Mouse (Mus musculus): ENCODE data around the gene Ccdc15. TPM values are rescaled to one million over a fixed set of nuclear protein-coding genes. Genes with fewer than 3 reads are reported as not detected.

The Ccdc15 gene
- polyA plus RNA-seq, 1 experiment = 18.6 TPM

DNA sequence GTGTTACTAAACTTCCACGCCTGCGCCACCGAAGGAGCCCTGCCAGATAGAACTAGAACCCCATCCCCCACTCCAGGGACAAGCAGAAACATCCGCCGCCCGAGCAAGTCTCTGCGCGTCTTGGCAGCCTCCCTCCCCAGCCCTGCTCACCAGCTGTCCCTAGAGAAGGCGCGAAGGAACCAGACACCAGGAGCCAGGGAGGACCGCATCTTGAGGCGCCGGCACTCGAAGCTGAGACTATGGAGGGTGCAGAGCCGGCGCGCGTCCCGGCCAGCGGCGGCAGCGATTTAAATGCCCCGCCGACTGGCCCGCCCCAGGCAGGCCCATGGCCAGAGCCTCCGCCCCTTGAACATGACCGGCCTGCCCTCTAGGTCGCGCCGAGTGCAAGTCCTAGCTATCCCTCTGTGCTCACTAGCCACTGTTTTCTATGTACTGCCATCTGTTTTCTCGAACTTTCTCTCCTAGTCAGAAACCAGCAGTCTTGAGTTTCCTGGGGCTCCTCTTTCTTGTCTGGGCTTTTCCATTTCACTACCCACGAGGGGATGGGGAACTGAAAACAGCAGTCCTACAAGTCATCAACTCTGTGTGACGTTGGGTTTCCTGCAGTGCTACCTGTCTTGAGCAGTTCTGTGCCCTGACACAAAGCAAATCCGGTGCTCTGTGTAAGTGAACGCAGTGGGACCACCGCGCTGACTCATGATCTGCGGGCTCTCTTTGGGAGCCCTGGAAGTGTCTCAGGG lies 92.9 kb downstream of the Ccdc15 start, which contains the start of gene Slc37a2:
Slc37a2 (minus strand) TSS at position 590 of the 740 bp plus-strand sequence.
- Histone ChIP-seq H3K9me3 (replicated peaks; ENCODE audit: control insufficient read depth, insufficient read depth, low read length, poor library complexity, severe bottlenecking) (no peaks in the 10 kb centered on the region), H3K27ac (ENCODE audit: insufficient read depth, low read length) (no peak within 1 kb of the TSS), H3K9ac (ENCODE audit: low read depth, poor library complexity, severe bottlenecking) (peak within 1 kb of the TSS; percentile 13), H3K4me3 (ENCODE audit: low read depth, low read length) (peak within 1 kb of the TSS; percentile 52), H3K27me3 (ENCODE audit: control insufficient read depth, insufficient read depth, low read length, poor library complexity, severe bottlenecking) (no peaks in the 10 kb centered on the region), H3K36me3 (ENCODE audit: control insufficient read depth, insufficient read depth, low read length, poor library complexity, severe bottlenecking) (no peaks in the 10 kb centered on the region), H3K4me1 (ENCODE audit: control insufficient read depth, insufficient read depth, low read length) (peaks cover 2% of the 10 kb centered on the region)
- TF ChIP-seq POLR2A (IDR thresholded peaks at IDR 0.05; ENCODE audit: insufficient read depth, low read length) = no peak
- 0 out of 2 replicates have a peak, but pooled peaks have one; percentile 10 for TF ChIP-seq EP300 (IDR thresholded peaks at IDR 0.05; ENCODE audit: insufficient read depth, low read depth, low read length)
- no peak for TF ChIP-seq CTCF (IDR thresholded peaks at IDR 0.05; ENCODE audit: low read depth, low read length)

DNA sequence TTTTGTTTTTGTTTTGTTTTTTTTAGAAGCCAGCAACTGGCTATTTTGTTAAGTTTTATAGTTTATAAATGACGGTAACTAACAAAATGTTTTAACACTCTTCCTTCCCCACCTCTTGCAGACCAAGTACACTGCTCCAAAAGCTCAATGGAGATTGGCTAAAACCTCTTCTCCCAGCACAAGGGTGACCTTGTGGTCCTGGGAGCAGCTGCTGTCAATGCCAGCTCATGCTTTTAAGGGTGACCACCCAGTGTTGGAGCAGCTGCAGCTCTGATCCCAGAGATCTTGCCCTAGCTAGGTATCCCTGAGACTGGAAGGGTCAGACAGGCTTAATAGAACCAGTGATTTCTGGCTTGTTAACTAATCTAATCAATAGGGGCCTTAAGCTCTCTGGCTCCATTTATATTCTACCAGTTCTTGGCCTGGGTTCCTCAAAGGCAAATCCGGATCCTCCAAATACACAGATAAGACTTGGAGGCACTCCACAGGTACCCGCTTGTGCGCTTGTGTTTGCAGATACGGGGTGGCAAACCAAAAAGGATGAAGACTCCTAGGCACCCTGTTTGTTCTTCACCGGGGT lies 93.6 kb downstream of the Ccdc15 start:
- TF ChIP-seq CTCF (IDR thresholded peaks at IDR 0.05; ENCODE audit: low read depth, low read length) = no peak
- no peak for TF ChIP-seq POLR2A (IDR thresholded peaks at IDR 0.05; ENCODE audit: insufficient read depth, low read length)
- no peak for TF ChIP-seq EP300 (IDR thresholded peaks at IDR 0.05; ENCODE audit: insufficient read depth, low read depth, low read length)
- Histone ChIP-seq H3K27me3 (ENCODE audit: control insufficient read depth, insufficient read depth, low read length, poor library complexity, severe bottlenecking) (no peaks in the 10 kb centered on the region), H3K27ac (ENCODE audit: insufficient read depth, low read length) (no peak overlapping the region), H3K9ac (ENCODE audit: low read depth, poor library complexity, severe bottlenecking) (peak overlapping the region; percentile 13), H3K9me3 (replicated peaks; ENCODE audit: control insufficient read depth, insufficient read depth, low read length, poor library complexity, severe bottlenecking) (no peaks in the 10 kb centered on the region), H3K4me3 (ENCODE audit: low read depth, low read length) (peak overlapping the region; percentile 52), H3K36me3 (ENCODE audit: control insufficient read depth, insufficient read depth, low read length, poor library complexity, severe bottlenecking) (no peaks in the 10 kb centered on the region), H3K4me1 (ENCODE audit: control insufficient read depth, insufficient read depth, low read length) (peaks cover 2% of the 10 kb centered on the region)

DNA sequence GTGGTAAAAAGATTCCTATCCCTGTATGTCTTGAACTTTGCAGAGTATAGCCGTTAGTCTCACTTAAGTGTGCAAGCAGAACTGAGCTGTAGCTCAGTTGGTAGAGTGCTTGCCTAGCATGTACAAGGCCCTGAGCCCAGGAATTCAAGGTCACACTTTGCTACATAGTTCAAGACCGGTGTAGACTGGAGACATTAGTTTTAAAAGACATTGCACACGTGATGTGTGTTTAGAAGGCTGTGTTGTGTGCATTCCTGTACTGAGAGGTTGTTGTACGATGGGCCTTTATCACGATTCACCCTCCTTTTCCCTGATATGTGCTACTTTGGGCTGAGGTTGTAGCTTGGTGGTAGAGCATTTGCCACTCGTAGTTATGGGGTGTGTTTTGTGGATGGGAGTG lies 97.6 kb downstream of the Ccdc15 start:
- no peak overlapping the region for H3K27ac ChIP-seq (ENCODE audit: insufficient read depth, low read length)
- no peaks in the 10 kb centered on the region for H3K36me3 ChIP-seq (ENCODE audit: control insufficient read depth, insufficient read depth, low read length, poor library complexity, severe bottlenecking)
- H3K27me3 ChIP-seq (ENCODE audit: control insufficient read depth, insufficient read depth, low read length, poor library complexity, severe bottlenecking) = no peaks in the 10 kb centered on the region
- peaks cover 8% of the 10 kb centered on the region for H3K4me1 ChIP-seq (ENCODE audit: control insufficient read depth, insufficient read depth, low read length)
- no peak overlapping the region for H3K9ac ChIP-seq (ENCODE audit: low read depth, poor library complexity, severe bottlenecking)
- no peaks in the 10 kb centered on the region for H3K9me3 ChIP-seq (replicated peaks; ENCODE audit: control insufficient read depth, insufficient read depth, low read length, poor library complexity, severe bottlenecking)
- TF ChIP-seq CTCF (IDR thresholded peaks at IDR 0.05; ENCODE audit: low read depth, low read length) (no peak), EP300 (IDR thresholded peaks at IDR 0.05; ENCODE audit: insufficient read depth, low read depth, low read length) (no peak), POLR2A (IDR thresholded peaks at IDR 0.05; ENCODE audit: insufficient read depth, low read length) (no peak)
- no peak overlapping the region for H3K4me3 ChIP-seq (ENCODE audit: low read depth, low read length)

DNA sequence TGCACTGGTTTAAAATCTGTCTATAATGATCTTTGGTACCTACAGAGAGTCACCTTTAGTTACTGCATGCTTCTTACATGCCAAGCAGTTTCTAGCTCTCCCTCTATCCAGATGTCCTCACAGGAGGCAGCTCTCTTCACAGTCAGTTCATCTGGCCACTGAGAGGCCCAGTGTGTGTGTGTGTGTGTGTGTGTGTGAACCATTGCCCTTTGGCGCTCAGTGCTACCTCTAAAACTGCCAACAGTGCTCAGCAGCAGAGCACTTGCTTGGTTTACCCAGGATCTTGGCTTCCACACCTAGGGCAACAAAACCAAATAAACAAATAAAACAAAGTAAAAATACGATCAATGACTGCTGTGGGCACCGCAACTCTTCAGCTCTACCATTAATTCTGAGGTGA lies 98.3 kb downstream of the Ccdc15 start:
- TF ChIP-seq EP300 (IDR thresholded peaks at IDR 0.05; ENCODE audit: insufficient read depth, low read depth, low read length) = no peak
- TF ChIP-seq CTCF (IDR thresholded peaks at IDR 0.05; ENCODE audit: low read depth, low read length) = no peak
- no peak for TF ChIP-seq POLR2A (IDR thresholded peaks at IDR 0.05; ENCODE audit: insufficient read depth, low read length)
- Histone ChIP-seq H3K9me3 (replicated peaks; ENCODE audit: control insufficient read depth, insufficient read depth, low read length, poor library complexity, severe bottlenecking) (no peaks in the 10 kb centered on the region), H3K27ac (ENCODE audit: insufficient read depth, low read length) (no peak overlapping the region), H3K9ac (ENCODE audit: low read depth, poor library complexity, severe bottlenecking) (no peak overlapping the region), H3K4me1 (ENCODE audit: control insufficient read depth, insufficient read depth, low read length) (peaks cover 8% of the 10 kb centered on the region), H3K27me3 (ENCODE audit: control insufficient read depth, insufficient read depth, low read length, poor library complexity, severe bottlenecking) (no peaks in the 10 kb centered on the region), H3K36me3 (ENCODE audit: control insufficient read depth, insufficient read depth, low read length, poor library complexity, severe bottlenecking) (no peaks in the 10 kb centered on the region), H3K4me3 (ENCODE audit: low read depth, low read length) (no peak overlapping the region)

DNA sequence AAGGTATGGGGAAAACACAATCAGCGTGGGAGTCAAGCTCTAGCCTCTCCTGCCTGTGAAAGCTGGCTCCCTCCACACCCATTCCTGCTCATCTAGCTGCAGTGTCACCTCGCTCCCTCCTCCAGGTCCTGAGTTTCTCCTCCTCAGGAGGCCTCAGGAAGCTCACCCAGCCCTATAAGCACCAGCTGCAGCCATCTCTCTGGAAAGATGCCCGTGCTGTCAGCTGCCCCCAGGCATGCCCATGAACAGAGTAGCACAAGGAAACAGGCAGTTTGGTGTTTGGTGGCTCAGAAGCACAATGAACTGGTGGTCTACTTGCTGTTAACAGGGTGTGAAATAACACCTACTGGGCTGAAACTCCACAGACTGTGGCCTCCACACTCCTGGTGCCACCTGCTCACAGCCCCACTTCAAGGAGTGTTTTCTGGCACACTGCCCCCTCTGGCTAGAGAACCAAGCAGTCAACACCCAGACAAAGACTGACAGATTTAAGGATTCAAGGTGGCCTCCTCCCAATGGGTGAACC lies 99.8 kb downstream of the Ccdc15 start:
- no peaks in the 10 kb centered on the region for H3K9me3 ChIP-seq (replicated peaks; ENCODE audit: control insufficient read depth, insufficient read depth, low read length, poor library complexity, severe bottlenecking)
- H3K27ac ChIP-seq (ENCODE audit: insufficient read depth, low read length) = no peak overlapping the region

DNA sequence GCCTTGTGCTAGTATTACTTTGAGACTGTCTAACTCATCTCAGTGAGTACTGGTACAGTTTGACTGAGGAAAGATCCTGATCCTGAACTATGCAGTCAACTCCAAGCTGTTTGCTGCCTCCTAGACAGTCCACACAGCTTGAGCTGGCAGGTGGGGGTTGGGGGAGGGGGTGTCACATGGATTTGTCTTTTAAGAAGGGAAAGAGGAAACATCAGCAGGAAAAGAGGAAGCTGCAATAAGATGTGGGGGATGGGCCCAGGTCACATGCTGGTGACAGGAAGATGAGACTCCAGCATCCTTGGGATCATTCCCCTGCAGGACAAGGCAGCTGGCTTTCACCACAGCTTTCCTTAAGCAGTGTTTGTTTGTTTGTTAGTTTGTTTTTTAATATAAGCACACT lies 100.8 kb downstream of the Ccdc15 start:
- Histone ChIP-seq H3K4me1 (ENCODE audit: control insufficient read depth, insufficient read depth, low read length) (peaks cover 6% of the 10 kb centered on the region), H3K4me3 (ENCODE audit: low read depth, low read length) (no peak overlapping the region), H3K27ac (ENCODE audit: insufficient read depth, low read length) (no peak overlapping the region), H3K9ac (ENCODE audit: low read depth, poor library complexity, severe bottlenecking) (no peak overlapping the region), H3K27me3 (ENCODE audit: control insufficient read depth, insufficient read depth, low read length, poor library complexity, severe bottlenecking) (no peaks in the 10 kb centered on the region), H3K36me3 (ENCODE audit: control insufficient read depth, insufficient read depth, low read length, poor library complexity, severe bottlenecking) (no peaks in the 10 kb centered on the region), H3K9me3 (replicated peaks; ENCODE audit: control insufficient read depth, insufficient read depth, low read length, poor library complexity, severe bottlenecking) (no peaks in the 10 kb centered on the region)
- no peak for TF ChIP-seq POLR2A (IDR thresholded peaks at IDR 0.05; ENCODE audit: insufficient read depth, low read length)
- no peak for TF ChIP-seq CTCF (IDR thresholded peaks at IDR 0.05; ENCODE audit: low read depth, low read length)
- TF ChIP-seq EP300 (IDR thresholded peaks at IDR 0.05; ENCODE audit: insufficient read depth, low read depth, low read length) = no peak

More for the DNA sequence above, 99.8 kb downstream of the Ccdc15 start:
- H3K9ac ChIP-seq (ENCODE audit: low read depth, poor library complexity, severe bottlenecking) = no peak overlapping the region
- no peak for TF ChIP-seq EP300 (IDR thresholded peaks at IDR 0.05; ENCODE audit: insufficient read depth, low read depth, low read length)
- TF ChIP-seq POLR2A (IDR thresholded peaks at IDR 0.05; ENCODE audit: insufficient read depth, low read length) = no peak
- no peak for TF ChIP-seq CTCF (IDR thresholded peaks at IDR 0.05; ENCODE audit: low read depth, low read length)
- no peaks in the 10 kb centered on the region for H3K36me3 ChIP-seq (ENCODE audit: control insufficient read depth, insufficient read depth, low read length, poor library complexity, severe bottlenecking)
- no peak overlapping the region for H3K4me3 ChIP-seq (ENCODE audit: low read depth, low read length)
- peaks cover 6% of the 10 kb centered on the region for H3K4me1 ChIP-seq (ENCODE audit: control insufficient read depth, insufficient read depth, low read length)
- H3K27me3 ChIP-seq (ENCODE audit: control insufficient read depth, insufficient read depth, low read length, poor library complexity, severe bottlenecking) = no peaks in the 10 kb centered on the region

All from ES-Bruce4 (cell line).